Mouse (Mus musculus): ENCODE measurements around the gene Hmgcs2.
"Not testable (repeated sequence)": the region's sequence is repeated elsewhere in the genome, so short reads cannot be mapped to it uniquely, and the experiment has no call there.

The Hmgcs2 gene

GRCm38 (mm10) chr3:98338584-98339041, 58.4 kb downstream of the Hmgcs2 start:
- DNase-seq (ENCODE audit: low read depth, low spot score) = no peak

- DNase-seq (ENCODE audit: low read depth, low spot score) = no peak
Measured at GRCm38 (mm10) chr3:98339097-98339705, 59.0 kb downstream of the Hmgcs2 start.

GRCm38 (mm10) chr3:98339706-98340109, 59.5 kb downstream of the Hmgcs2 start, which contains the start of gene Phgdh:
Gene Phgdh (minus strand): TSS chr3:98339990.
- DNase-seq (ENCODE audit: low read depth, low spot score) = not testable (repeated sequence)

GRCm38 (mm10) chr3:98340818-98341594, 60.8 kb downstream of the Hmgcs2 start:
- no peak for DNase-seq (ENCODE audit: low read depth, low spot score)

- DNase-seq (ENCODE audit: low read depth, low spot score) = no peak
Measured at GRCm38 (mm10) chr3:98343235-98343634, 63.0 kb downstream of the Hmgcs2 start.

GRCm38 (mm10) chr3:98348106-98348505, 67.9 kb downstream of the Hmgcs2 start:
- no peak for DNase-seq (ENCODE audit: low read depth, low spot score)

GRCm38 (mm10) chr3:98348705-98349104, 68.5 kb downstream of the Hmgcs2 start:
- DNase-seq (ENCODE audit: low read depth, low spot score) = no peak

GRCm38 (mm10) chr3:98353892-98354291, 73.7 kb downstream of the Hmgcs2 start:
- DNase-seq (ENCODE audit: low read depth, low spot score) = no peak

- no peak for DNase-seq (ENCODE audit: low read depth, low spot score)
Measured at GRCm38 (mm10) chr3:98355344-98356025, 75.2 kb downstream of the Hmgcs2 start.

- no peak for DNase-seq (ENCODE audit: low read depth, low spot score)
Measured at GRCm38 (mm10) chr3:98356026-98356365, 75.8 kb downstream of the Hmgcs2 start.

- DNase-seq (ENCODE audit: low read depth, low spot score) = no peak
Measured at GRCm38 (mm10) chr3:98356632-98357370, 76.6 kb downstream of the Hmgcs2 start.

Measured in brain, embryonic 18.5 days (tissue).